In genomic region chr7:112644701-112645100, GRCm38 (mm10) we compare ENCODE assay signal across 9 mouse cellular contexts. TPM values are rescaled to one million over a fixed set of nuclear protein-coding genes. Genes with fewer than 3 reads are reported as not detected.
DNase-seq lines count a peak whose midpoint lies in the region; TF ChIP-seq lines count a peak whose summit lies in the region.
"Had no signal": no experiment of that assay in that cellular context is flagged by ENCODE, and none has a peak within 500 bp of the region (broad histone marks: within the 10 kb centered on the region; RNA-seq: fewer than 3 reads in every experiment).

No protein-coding gene starts in this region.

- no peaks in the 10 kb centered on the region for H3K27me3 ChIP-seq in kidney, adult 2 months (replicated peaks; ENCODE audit: control insufficient read depth, insufficient read depth, low read length)
- no peaks in the 10 kb centered on the region for H3K27me3 ChIP-seq in limb, embryonic 10.5 days (ENCODE audit: low read depth, poor library complexity, severe bottlenecking)
- H3K27me3 ChIP-seq: limb, embryonic 13.5 days had no signal

- no peaks in the 10 kb centered on the region for H3K9me3 ChIP-seq in ES-E14 (ENCODE audit: control insufficient read depth, insufficient read depth, low read depth, low read length)
- no peaks in the 10 kb centered on the region for H3K9me3 ChIP-seq in limb, embryonic 10.5 days (replicated peaks)
- H3K9me3 ChIP-seq: limb, embryonic 13.5 days had no signal

- no peak overlapping the region for H3K27ac ChIP-seq in kidney, adult 2 months (ENCODE audit: insufficient read depth, low read depth, low read length)
- no peak overlapping the region for H3K27ac ChIP-seq in ES-E14 (ENCODE audit: insufficient read depth, low read depth, low read length, poor library complexity, severe bottlenecking)
- H3K27ac ChIP-seq in limb, embryonic 10.5 days, result no peak overlapping the region
- H3K27ac ChIP-seq: limb, embryonic 13.5 days had no signal

- TF ChIP-seq CTCF in kidney, adult 2 months (conservative IDR thresholded peaks at IDR 0.05; ENCODE audit: insufficient read depth, insufficient read length, low read depth, low read length), result 0 out of 2 replicates have a peak, but pooled peaks have one; percentile 1

- no peaks in the 10 kb centered on the region for H3K4me1 ChIP-seq in kidney, adult 2 months (ENCODE audit: control insufficient read depth, insufficient read depth, low read length)
- peaks cover 0 to 6% of the 10 kb centered on the region in 2 experiments; a peak in 2 of 4 replicates for H3K4me1 ChIP-seq in ES-E14 (ENCODE audit: control insufficient read depth in 2 of 2, insufficient read depth in 2 of 2, low read length in 2 of 2, poor library complexity in 1 of 2)
- H3K4me1 ChIP-seq in limb, embryonic 10.5 days, result no peaks in the 10 kb centered on the region

- TF ChIP-seq POLR2A in kidney, adult 2 months (IDR thresholded peaks at IDR 0.05; ENCODE audit: low read depth, low read length), result no peak

- H3K4me3 ChIP-seq in kidney, adult 2 months (ENCODE audit: insufficient read depth, low read depth, low read length), result no peak overlapping the region
- no peak overlapping the region for H3K4me3 ChIP-seq in ES-E14 (ENCODE audit: insufficient read depth in 1 of 2, low read depth in 1 of 2, low read length in 2 of 2, poor library complexity in 1 of 2, severe bottlenecking in 1 of 2)
- H3K4me3 ChIP-seq in limb, embryonic 10.5 days, result no peak overlapping the region
- H3K4me3 ChIP-seq: limb, embryonic 13.5 days had no signal

- H3K9ac ChIP-seq in ES-E14 (ENCODE audit: insufficient read depth, low read depth, low read length, poor library complexity, severe bottlenecking), result no peak overlapping the region
- H3K9ac ChIP-seq: limb, embryonic 13.5 days had no signal

- 74% methylated on average over 6 of the region's 6 CpGs for WGBS in kidney, adult 2 months
- WGBS in limb, embryonic 10.5 days, result 93% methylated on average over 6 of the region's 6 CpGs

- in situ Hi-C loops in ES-E14 (cut with MboI; ENCODE audit: low sequenced_read_pairs in 2 of 2, unreplicated experiment in 2 of 2), result no loop called here

- peak; percentile 28 for DNase-seq in kidney, adult 2 months
- DNase-seq in kidney, adult 11 months, result no peak
- DNase-seq in ES-E14 (ENCODE audit: low read depth, low spot score), result peak; percentile 57
- DNase-seq in fat pad, adult 2 months (ENCODE audit: extremely low read depth, low read depth, low spot score), result peak; percentile 84
- DNase-seq in lung, postnatal 25 days (ENCODE audit: low spot score), result peak; percentile 79
- no peak for DNase-seq in limb, embryonic 10.5 days (ENCODE audit: low spot score)
- no peak for DNase-seq in right cerebral cortex, postnatal 36 days (ENCODE audit: low spot score in 2 of 2)
- no peak for DNase-seq in retina, postnatal 1 day

- H3K36me3 ChIP-seq in kidney, adult 2 months (ENCODE audit: control insufficient read depth, insufficient read depth, low read length), result no peaks in the 10 kb centered on the region
- no peaks in the 10 kb centered on the region for H3K36me3 ChIP-seq in ES-E14 (ENCODE audit: control insufficient read depth, insufficient read depth, low read length, poor library complexity, severe bottlenecking)
- no peaks in the 10 kb centered on the region for H3K36me3 ChIP-seq in limb, embryonic 10.5 days
- H3K36me3 ChIP-seq: limb, embryonic 13.5 days had no signal

TF ChIP-seq in ES-E14, 5 proteins besides CTCF, POLR2A, EP300 and RAD21:
- no peak for TF ChIP-seq CHD2 (IDR thresholded peaks at IDR 0.05; ENCODE audit: low read depth, low read length)
- no peak for TF ChIP-seq MAFK (IDR thresholded peaks at IDR 0.05; ENCODE audit: insufficient read depth, low read depth, low read length)
- TF ChIP-seq ZNF384 (IDR thresholded peaks at IDR 0.05; ENCODE audit: low read depth, low read length), result no peak
- no peak for TF ChIP-seq HCFC1 (IDR thresholded peaks at IDR 0.05; ENCODE audit: borderline replicate concordance, insufficient read depth, low read length)
- TF ChIP-seq ZC3H11A (IDR thresholded peaks at IDR 0.05; ENCODE audit: borderline replicate concordance, low read depth, low read length), result peak; percentile 7; the same call in 1 of the 2 replicates

RNA-seq across cellular contexts. Expression of gene Tead1, which starts 34.4 kb away (rescaled TPM):
- 14.7 TPM in 2 replicates for polyA plus RNA-seq in kidney, adult 2 months (2012; rRNA removed)
- 90.5 and 110 TPM in 2 replicates for total RNA-seq in ES-E14 (2012; rRNA removed)
- 12.7 and 17.3 TPM in 2 replicates for polyA plus RNA-seq in limb, embryonic 10.5 days (2016; fragmentation: Nextera tagmentation; extraction: Ambion mirVana)

Comparison
In these comparisons a context has a peak if more than half of its experiments do, and no peak if none do; other contexts are left out.
1. DNase-seq: peak in kidney, adult 2 months (single experiment), ES-E14 (single experiment), fat pad, adult 2 months (single experiment) and lung, postnatal 25 days (single experiment); none in kidney, adult 11 months (single experiment), limb, embryonic 10.5 days (single experiment), right cerebral cortex, postnatal 36 days (0 of 2) and retina, postnatal 1 day (single experiment).